Mouse (Mus musculus): ENCODE measurements around the gene Etv6.

Etv6 gene

DNA sequence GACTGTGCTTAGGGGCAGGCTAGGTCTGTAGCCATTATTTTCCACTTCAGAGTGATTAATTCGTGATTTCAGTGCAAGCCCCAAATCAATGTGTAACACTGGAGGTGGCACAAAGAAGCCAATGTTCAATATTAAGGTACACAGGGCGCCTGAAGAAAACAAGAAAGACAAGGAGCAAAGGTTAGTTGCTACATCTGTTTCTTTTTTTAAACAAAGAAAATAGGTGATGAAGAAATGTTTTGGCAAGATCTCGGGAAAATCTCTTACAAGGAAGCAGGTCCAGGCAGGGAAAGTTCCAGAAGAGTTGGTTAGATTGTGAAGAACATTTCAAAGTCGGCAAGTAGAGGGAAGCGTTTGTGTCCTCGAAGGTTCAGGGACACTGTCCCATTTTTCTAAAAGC is 39.5 kb downstream of the Etv6 start:
- DNase-seq (ENCODE audit: low spot score in 2 of 2): no peak

DNA sequence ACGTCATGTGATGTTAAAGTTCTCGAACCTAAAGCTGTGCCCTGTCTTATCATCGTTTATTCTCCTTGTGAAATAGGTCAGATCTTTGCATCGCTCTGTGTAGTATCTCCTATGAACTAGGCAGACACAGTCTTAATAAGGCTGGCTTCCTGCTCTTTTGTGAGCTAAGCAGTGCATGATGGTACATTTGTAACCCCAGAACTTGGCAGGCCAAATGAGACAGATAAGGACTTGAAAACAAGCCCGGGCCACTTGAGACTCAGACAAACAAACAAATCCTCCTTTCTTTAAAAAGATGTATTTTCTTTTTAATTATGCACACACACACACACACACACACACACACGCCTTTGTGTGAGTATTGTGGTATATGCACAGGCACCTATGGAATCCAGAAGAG is 42.5 kb downstream of the Etv6 start:
- no peak for DNase-seq (ENCODE audit: low spot score in 2 of 2)

GRCm38 (mm10) chr6:134079112-134079511 is 43.6 kb downstream of the Etv6 start:
- DNase-seq (ENCODE audit: low spot score in 2 of 2): peak in 1 of 2 experiments; percentile 31

GRCm38 (mm10) chr6:134079563-134079962 is 44.1 kb downstream of the Etv6 start:
- no peak for DNase-seq (ENCODE audit: low spot score in 2 of 2)

- no peak for DNase-seq (ENCODE audit: low spot score in 2 of 2)
Measured at GRCm38 (mm10) chr6:134080946-134081345, 45.4 kb downstream of the Etv6 start.

GRCm38 (mm10) chr6:134082229-134082920 is 46.9 kb downstream of the Etv6 start:
- no peak for DNase-seq (ENCODE audit: low spot score in 2 of 2)

DNA sequence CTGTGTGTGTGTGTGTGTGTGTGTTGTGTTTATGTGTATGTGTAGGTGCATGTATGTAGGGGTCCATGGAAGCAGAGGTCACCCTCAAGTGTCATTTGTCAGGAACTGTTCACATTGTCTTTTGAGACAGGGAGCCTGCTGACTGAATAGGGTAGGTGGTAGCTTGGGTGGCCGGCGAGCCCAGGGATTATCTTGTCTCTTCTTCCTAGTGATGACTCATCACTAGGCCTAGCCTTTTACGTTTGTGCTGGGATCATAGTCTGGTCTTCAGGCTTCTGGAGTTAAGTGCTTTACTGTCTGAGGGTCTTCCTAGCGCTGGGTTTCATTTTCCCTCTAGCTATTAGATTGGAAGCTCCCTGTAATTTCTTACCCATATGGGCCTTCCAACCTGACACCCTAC is 47.9 kb downstream of the Etv6 start:
- DNase-seq (ENCODE audit: low spot score in 2 of 2): no peak

GRCm38 (mm10) chr6:134086351-134086750 is 50.9 kb downstream of the Etv6 start:
- no peak for DNase-seq (ENCODE audit: low spot score in 2 of 2)

DNA sequence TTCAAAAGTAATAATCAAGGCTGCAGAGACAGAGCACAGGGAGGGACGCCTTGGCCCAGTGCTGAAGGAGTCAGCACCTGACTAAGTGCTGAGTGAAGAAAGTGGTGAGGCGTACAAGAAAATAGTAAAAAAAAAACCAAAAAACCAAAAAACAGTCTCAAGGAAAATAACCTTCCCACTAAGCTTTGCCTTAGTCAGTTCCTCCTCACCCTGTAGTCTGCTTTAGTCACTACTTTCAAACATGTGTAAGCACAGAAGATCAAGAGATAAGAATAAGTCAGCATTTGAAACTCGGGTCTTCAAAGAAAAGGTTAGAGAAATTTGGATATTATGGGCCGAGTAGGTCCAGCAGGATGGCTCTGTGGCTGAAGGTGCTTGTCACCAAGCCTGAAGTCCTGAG is 52.2 kb downstream of the Etv6 start:
- no peak for DNase-seq (ENCODE audit: low spot score in 2 of 2)

DNA sequence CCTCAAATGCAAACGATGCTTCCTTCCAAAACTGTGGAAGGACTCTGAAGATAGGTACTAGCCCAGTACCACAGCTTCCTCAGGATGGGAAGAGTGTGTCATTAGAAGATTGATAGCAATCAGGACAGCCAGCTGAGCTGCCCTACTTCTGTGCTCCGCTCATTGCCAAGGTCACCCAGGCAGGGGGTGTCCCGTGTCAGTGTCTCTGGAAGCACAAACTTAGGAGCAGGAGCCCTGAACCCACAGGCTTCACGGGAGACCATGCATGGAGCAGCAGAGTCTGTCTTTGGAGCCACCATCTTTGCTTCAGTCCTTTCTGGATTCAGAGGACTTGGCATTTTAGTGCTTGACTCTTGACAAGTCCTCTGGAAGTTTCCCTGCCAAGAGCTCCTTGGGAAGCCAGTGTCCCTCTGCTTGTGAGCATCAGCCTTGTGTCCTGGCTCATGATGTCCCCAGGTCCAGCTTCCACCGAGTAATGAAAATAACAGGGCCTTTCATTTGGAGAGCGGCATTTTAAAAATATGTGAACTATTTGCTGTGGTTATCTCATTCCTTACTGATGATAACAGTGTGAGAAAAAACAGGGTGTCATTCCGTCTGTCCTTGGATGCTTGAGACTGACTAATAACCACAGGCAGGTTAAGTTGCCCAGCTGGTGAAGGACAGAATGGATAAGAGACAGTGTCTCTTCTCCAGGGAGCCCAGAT is 54.3 kb downstream of the Etv6 start:
- no peak for DNase-seq (ENCODE audit: low spot score in 2 of 2)

DNA sequence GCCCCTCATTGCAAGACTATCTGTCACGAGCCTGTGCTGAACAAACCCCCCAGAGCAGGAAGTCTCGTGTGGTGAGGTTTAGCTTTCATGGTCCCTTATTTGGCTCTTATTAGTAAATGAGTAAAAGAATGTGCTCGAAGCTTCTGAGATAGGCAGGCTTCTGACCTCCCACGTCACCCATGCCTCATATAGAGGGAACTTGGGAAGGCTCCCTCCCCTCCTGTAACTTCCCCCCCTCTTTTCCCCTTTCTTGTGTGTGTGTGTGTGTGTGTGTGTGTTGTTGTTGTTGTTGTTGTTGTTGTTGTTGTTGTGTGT is 54.8 kb downstream of the Etv6 start:
- no peak for DNase-seq (ENCODE audit: low spot score in 2 of 2)

GRCm38 (mm10) chr6:134090875-134091274 is 55.4 kb downstream of the Etv6 start:
- DNase-seq (ENCODE audit: low spot score in 2 of 2): no peak

- no peak for DNase-seq (ENCODE audit: low spot score in 2 of 2)
Measured at GRCm38 (mm10) chr6:134091398-134091801, 55.9 kb downstream of the Etv6 start.

DNA sequence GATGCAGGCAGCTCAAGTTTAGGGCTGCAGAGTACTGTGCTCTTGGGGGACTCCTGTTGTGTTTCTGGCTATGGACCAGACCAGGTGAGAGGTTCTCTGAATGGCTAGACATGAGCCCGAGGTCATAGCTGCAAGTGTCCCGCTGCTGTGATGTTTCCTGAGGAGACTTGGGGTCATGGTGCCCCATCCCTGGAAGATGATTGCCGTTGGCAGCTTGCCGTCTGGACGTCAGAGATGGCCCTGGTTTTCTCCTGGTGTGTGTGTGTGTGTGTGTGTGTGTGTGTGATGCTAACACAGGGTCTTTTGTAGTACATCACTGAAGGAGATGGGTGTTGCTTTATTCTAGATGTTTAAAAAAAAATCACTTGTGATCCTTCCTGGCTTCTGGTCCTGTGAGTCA is 58.6 kb downstream of the Etv6 start:
- DNase-seq (ENCODE audit: low spot score in 2 of 2): no peak

DNA sequence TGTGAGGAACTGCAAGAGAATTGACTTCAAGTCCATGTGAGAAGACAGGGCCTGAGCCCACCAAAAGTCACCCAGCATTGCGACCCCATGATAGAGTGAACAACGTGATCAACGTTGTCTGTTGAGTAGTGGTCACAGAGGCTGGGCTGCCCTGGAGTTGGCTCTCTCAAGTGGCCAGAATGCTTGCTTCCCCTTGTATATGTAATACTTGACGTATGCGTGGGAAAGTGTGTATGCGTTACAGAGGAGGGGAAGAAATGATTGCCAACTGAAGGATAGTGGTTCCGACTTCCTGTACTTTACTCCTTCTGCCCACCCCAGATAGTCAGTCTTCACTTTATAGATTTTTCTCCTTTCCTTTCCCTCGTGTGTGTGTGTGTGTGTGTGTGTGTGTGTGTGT is 59.1 kb downstream of the Etv6 start:
- DNase-seq (ENCODE audit: low spot score in 2 of 2): no peak

GRCm38 (mm10) chr6:134095582-134095981 is 60.1 kb downstream of the Etv6 start:
- DNase-seq (ENCODE audit: low spot score in 2 of 2): no peak

DNA sequence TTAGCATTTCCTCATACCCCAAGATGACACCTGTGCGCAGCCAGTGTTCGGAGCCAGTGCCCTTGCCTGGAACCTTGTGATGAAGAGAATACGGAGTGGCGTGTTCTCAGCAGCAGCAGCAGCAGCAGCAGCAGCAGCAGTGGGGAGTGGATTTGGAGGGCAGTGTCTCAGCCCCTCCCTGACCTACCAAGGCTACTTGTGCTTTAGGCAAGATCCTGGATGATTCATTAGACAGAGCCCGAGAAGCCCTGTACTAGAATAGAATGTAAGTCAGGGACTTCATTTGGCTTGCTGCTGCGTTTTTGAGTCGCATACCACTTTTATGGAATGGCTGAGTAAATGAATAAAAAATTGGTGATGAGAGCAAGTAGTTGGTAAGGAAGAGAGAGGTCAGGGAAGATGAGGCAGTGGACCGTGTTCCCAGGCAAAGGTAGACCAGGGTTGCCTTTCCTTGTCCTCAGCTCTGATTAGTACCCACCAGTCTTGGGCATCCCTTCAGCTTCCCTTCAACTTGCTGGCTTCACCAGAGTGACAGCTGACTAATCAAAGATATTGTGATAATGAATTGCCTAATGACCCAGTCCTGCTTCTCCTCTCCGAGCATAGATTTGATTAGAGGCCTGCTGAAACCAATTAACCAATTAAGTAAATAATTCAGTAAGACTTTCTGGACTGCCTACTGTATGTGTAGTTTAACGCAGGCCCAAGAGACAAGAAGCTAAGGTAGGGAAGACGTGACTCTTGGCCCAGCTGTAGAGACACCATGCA is 64.7 kb downstream of the Etv6 start:
- DNase-seq (ENCODE audit: low spot score in 2 of 2): no peak

DNA sequence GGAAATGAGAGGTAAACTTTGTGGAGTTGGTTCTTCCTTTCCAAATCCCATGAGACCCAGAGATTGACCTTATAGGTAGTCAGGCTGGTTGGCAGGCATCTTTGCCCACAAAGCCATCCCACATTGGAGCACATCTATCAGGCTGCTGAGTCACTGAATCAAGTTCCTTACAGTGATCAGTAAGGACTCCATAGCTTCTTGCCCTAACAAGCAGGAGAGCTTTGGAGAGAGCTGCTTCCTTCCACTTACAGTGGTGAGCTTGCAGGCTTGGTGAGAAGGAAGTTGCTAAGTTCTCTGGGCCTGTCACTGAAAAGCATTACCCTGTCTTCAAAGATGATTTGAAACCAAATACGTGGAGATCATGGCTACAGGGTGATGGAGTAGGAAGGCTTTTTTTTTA is 66.9 kb downstream of the Etv6 start:
- no peak for DNase-seq (ENCODE audit: low spot score in 2 of 2)

- no peak for DNase-seq (ENCODE audit: low spot score in 2 of 2)
Measured at GRCm38 (mm10) chr6:134103519-134103918, 68.0 kb downstream of the Etv6 start.

DNA sequence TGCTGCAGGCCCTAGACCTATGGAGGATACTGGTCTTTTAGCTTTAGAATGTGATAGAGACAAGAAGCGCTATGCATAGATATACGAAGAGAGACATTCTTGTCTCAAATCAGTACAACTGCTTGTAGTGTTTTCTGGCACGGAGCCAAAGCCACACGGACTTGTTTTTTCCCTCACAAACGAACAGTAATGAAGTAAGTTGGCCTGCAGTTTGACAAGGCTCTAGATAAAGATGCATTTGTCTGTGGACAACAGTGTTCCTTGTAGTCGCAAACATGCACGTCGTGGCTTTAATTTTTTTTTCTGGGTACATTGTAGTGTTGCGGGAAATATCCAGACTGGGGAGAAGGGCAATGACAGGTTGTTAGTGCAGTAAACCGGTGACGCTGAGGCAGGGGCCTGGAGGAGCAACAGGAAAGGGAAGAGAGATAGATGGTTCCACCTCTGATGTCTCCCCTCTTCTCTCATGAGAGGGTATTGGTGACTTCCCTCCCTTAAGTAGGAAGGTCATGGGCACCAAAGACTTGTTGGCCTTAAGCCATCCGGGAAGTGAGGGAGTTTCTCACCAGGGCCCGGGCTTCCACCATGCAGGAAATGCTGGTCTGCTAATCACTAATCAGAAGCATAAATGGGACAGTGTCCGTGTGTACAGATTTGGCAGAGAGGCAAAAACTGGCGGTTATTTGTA is 70.2 kb downstream of the Etv6 start:
- no peak for DNase-seq (ENCODE audit: low spot score in 2 of 2)

GRCm38 (mm10) chr6:134107696-134108095 is 72.2 kb downstream of the Etv6 start:
- no peak for DNase-seq (ENCODE audit: low spot score in 2 of 2)

DNA sequence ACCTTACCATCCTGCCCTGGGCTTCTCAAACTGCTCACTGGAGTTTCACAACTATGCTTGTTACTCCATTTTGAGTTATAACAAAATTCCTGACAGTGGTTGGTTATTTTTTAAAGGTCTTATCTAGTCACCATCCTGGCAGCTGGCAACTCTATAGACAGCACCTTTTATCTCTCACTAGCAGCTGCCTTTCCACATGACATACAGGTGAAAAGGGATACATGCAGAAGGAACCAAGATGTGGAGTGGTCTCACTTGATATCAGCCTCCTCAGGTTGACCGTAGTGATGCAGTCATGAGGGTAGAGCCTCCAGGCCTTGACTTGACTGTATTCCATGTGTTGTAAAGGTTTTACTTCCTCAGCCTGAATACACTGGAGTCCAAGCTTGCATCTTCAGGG is 74.2 kb downstream of the Etv6 start:
- no peak for DNase-seq (ENCODE audit: low spot score in 2 of 2)

All from frontal cortex, postnatal 25 days (tissue).